Mouse (Mus musculus) thymus, adult 2 months (tissue): ENCODE data around the gene Lpgat1.

ENCODE experiments used
- CTCF ChIP-seq: fragments of 200-500 bp; IDR thresholded peaks from 2 replicates; pipeline ENCODE4 v1.5.1; 2012; ENCODE audit warnings: mild to moderate bottlenecking, control low read depth, low read length, moderate library complexity, borderline replicate concordance; ENCODE audit not compliant: control insufficient read depth, poor library complexity, insufficient read depth; ENCODE audit errors: extremely low read depth
- POLR2A ChIP-seq: fragments of 200-500 bp; IDR thresholded peaks from 2 replicates; pipeline ENCODE4 v1.6.1; 2012; ENCODE audit warnings: mild to moderate bottlenecking, low read length, control low read depth, moderate library complexity; ENCODE audit not compliant: control insufficient read depth, poor library complexity, insufficient read depth; ENCODE audit errors: extremely low read depth

- TF ChIP-seq CTCF (no peak), POLR2A (no peak)
Measured at GRCm38 (mm10) chr1:191812949-191813691, 95.5 kb downstream of the Lpgat1 start.
